Mouse (Mus musculus): ENCODE data around the gene Phc2. TPM values are rescaled to one million over a fixed set of nuclear protein-coding genes. Genes with fewer than 3 reads are reported as not detected.
A peak's percentile ranks its signal among the peaks of the same experiment; 100 is the strongest.

The Phc2 gene
- total RNA-seq, 2 experiments from 2014 or later: 17.6 to 22.9 TPM

DNA sequence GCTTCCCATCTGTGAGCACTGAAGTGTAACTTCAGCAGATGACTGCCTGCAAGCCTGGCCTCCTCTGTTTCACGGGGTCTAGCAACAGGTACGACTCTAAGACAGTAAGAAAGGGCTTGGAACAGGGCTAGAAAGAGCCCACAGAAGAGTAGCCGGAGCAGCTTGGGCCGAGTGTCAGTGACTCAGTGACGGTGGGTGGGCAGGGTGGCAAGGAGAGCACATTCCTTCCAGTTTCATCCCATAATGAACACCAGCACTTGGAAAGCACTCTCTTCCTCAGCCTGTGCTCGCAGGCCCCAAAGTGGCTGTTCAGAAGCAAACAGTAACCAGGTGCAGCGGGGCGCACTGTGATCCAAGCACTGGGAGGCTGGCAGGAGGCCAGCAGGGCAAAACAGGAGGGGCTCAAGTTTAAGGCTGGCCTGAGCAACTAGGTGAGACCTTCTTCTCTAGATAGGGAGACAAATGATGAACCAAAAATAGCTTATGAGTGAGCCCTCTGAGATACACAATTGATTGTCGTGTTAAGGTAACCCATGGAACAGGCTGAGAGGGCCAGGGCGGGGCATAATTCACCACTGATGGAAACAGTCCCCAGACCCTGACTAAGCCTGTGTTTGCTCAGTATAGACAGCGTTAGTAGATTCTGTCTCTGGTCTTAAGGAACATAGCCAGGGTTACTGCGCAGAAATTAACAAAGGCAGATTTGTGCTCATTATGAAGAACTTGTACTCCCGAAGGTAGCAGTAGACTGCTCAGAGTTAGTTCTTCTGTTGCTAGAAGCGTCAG lies 83.5 kb downstream of the Phc2 start:
- no peak for DNase-seq (ENCODE audit: low spot score)

- no peak for DNase-seq (ENCODE audit: low spot score)
These were observed 86.4 kb downstream of the Phc2 start for GRCm38 (mm10) chr4:128740878-128741277.

DNA sequence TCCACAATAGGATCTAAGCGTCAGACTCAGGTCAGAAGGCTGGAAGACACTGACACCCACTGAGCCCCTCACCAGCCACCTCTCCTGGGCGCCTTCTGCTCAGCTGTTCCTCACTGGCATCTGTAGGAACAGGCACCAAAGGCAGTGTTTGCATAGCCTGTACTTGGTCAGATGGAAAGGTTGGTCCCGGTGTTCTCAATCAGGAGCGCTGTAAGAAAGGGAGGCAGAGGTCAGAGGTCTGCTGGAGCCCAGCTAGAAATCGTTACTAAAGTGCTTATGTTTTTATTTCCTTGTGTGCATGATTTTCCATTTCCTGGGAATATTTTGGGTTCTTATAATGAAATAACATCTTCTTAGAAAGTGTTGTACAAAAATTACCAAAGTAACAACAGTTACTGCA lies 87.4 kb downstream of the Phc2 start:
- DNase-seq (ENCODE audit: low spot score): no peak

- DNase-seq (ENCODE audit: low spot score): no peak
These were observed 88.0 kb downstream of the Phc2 start for GRCm38 (mm10) chr4:128742379-128742970.

DNA sequence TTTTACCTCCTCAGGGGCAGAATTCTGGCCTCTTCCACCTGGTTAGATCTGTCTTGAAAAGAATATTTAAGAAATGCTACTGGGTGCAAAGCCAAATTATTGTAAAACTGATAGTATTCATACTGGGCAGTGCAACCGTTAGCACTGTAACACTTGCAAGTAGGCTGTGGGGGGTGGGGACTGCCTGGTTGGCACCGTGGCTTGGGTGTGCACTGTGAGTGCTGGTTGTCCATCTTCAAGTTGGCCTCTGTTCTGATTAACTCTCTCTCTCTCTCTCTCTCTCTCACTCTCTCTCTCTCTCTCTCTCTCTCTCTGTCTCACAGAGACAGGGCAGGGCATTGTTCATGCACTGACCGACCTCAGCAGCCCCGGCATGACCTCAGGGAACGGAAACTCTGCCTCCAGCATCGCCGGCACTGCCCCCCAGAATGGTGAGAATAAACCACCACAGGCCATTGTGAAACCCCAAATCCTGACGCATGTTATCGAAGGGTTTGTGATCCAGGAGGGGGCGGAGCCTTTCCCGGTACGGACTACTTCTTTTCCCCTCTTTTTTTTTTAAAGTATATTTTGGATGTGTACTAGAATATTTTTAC lies 88.6 kb downstream of the Phc2 start:
- no peak for DNase-seq (ENCODE audit: low spot score)

GRCm38 (mm10) chr4:128745160-128745559 lies 90.7 kb downstream of the Phc2 start:
- DNase-seq (ENCODE audit: low spot score): no peak

DNA sequence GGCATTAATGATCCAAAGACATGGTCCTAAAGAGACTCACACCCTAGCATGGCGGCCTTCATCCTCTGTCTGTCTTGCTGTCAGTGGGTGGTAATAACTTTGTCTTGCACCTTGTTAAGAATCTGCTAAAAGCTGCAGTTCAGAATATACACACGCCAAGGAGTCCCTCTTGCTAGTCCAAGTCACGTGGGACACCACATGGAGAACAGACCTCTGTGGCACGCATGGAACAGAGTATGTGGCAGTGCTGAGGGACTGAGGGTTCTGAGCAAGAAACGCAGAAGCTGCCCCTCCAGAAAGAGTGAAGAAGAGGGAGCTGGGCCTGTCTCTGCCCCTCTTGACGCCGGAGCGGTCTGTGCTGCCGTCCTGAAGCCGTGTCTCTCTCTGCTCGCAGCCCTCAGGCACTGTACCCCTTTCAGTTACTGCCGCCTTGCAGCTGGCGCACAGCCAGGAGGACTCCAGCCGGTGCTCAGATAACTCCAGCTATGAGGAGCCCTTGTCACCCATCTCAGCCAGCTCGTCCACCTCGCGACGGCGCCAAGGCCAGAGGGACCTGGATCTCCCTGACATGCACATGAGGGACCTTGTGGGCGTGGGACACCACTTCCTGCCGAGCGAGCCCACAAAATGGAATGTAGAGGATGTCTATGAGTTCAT lies 93.2 kb downstream of the Phc2 start:
- no peak for DNase-seq (ENCODE audit: low spot score)

- DNase-seq (ENCODE audit: low spot score): no peak
These were observed 93.8 kb downstream of the Phc2 start for GRCm38 (mm10) chr4:128748309-128748708.

DNA sequence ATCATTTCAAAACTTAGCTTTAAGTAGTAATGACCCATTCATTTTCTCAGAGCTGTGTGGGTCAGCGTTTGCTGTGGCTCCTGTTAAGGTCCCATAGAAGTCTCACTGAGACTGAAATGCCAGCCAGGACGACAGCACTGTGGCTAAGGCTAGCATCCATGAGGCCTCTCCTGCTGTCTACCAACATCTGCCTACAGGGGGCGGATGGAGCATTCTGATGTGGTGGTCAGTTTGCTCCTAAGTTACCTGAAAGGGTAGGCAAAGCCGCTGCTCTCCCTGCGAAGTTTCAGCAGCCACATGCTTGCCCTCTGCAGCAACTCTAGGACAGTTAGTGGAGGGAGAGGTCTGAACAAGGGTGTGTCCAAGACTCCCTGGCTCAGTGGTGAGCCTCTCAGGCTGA lies 96.5 kb downstream of the Phc2 start:
- no peak for DNase-seq (ENCODE audit: low spot score)

DNA sequence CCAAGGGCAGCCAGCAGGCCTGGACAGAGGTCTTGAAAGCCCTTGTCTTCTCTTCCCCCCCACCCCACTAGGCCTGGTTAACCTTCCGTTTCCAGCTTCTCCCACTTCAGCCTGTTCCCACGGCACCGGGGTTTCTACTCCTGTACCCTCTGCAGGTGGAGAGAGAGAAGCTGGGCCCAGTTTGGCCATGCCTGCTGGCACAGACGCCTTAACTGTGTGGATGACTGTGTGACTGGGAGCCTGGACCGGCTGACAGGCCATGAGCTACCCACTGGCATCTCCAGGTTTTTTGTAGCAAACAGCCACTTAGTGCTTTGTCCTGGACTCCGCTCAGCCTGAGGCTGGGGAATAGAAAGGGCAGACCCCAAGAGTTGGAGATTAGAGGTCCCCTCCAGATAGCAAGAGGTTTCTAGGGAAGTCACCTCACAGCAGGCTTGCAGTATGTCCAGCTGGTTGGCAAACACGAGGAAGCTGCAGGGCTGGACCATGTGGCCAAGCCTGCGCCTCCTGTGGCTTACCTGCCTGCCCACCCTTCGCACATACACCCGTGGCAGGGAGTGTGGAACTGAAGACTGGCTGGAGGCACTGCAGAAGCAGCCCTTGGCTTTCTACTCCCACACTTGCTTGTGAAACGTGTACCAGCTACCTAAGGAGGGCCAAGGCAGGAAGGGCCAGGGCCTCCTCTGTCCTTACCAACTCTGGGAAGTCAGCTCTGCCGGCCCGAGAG lies 97.7 kb downstream of the Phc2 start:
- no peak for DNase-seq (ENCODE audit: low spot score)

GRCm38 (mm10) chr4:128753571-128753970 lies 99.1 kb downstream of the Phc2 start:
- DNase-seq (ENCODE audit: low spot score): no peak

- DNase-seq (ENCODE audit: low spot score): no peak
These were observed 100.6 kb downstream of the Phc2 start, which contains the start of gene A3galt2 for GRCm38 (mm10) chr4:128755064-128755463. Gene A3galt2, plus strand, starts transcription at chr4:128755364.

DNA sequence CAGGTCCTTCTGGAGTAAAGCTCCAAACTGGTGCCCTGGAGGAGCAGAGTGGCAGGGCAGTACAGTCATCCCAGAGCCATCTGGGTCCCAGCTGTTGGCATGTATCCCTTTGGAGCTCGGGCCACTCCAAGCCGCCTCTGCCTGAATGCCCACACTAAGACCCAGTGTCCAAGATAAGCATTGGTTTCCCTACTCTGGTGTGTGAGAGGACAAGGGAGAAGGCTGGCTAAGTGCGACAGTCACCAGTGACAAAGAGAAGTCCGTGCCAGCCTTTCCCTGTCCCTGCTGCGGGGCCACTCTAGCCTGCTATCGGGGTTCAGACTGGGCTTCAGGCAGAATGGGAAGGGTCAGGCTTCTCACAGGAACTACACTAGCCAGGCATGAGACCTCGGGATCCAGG lies 101.4 kb downstream of the Phc2 start:
- no peak for DNase-seq (ENCODE audit: low spot score)

- DNase-seq (ENCODE audit: low spot score): no peak
These were observed 104.7 kb downstream of the Phc2 start for GRCm38 (mm10) chr4:128759214-128759613.

- DNase-seq (ENCODE audit: low spot score): no peak
These were observed 105.5 kb downstream of the Phc2 start for GRCm38 (mm10) chr4:128760029-128760428.

DNA sequence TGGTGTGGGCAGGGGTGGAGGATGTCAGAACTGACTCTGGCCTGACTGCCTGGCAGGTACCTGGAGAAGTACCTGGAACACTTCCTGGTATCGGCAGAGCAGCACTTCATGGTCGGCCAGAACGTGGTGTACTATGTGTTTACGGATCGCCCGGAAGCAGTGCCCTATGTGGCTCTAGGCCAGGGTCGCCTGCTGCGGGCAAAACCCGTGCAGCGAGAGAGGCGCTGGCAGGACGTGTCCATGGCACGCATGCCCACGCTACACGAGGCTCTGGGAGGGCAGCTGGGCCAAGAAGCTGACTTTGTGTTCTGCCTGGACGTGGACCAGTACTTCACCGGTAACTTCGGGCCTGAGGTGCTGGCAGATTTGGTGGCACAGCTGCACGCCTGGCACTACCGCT lies 112.4 kb downstream of the Phc2 start:
- no peak for DNase-seq (ENCODE audit: low spot score)

DNA sequence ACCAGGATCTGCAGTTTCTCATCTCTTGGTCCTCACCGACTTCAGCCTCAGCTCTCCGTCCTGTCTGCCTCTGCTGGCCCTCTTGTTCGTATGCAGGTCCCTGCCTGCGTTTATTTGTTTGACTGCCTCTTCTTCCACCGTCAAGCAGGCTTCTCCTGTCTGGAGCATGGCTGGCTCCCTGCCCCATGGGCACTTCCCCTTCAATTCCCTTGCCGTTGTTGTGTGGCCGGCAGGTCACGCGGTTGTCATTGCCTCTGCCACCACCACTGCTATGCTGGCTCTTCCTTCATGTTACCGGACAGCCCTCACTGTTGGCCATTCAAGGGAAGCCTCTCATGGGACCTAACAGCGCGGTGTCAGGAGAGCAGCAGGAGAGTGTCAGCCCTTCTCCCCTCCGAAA lies 113.6 kb downstream of the Phc2 start:
- no peak for DNase-seq (ENCODE audit: low spot score)

GRCm38 (mm10) chr4:128769569-128770355 lies 115.3 kb downstream of the Phc2 start:
- DNase-seq (ENCODE audit: low spot score): no peak

GRCm38 (mm10) chr4:128770698-128771097 lies 116.2 kb downstream of the Phc2 start:
- DNase-seq (ENCODE audit: low spot score): no peak

DNA sequence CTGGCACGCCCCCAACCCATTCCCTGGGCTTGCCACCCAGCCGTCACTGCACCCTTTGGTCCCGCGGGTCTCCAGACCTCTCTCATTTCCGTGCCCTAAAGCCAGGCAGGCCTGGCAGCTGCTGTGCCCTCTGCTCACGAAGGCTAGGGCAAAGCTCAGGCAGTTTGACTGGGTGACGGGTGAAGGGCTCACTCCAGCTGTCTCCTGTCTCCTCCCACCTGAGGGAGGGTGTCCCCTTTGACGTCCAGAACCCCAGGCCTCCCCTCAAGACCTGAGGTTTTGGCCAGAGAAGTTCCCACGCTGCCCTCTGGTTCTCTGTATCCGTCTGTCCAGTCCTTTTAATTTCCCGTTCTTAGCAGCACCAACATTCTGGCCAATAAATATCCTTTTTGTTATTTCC lies 119.3 kb downstream of the Phc2 start:
- no peak for DNase-seq (ENCODE audit: low spot score)

- peak; percentile 21 for DNase-seq (ENCODE audit: low spot score)
These were observed 120.0 kb downstream of the Phc2 start for GRCm38 (mm10) chr4:128774467-128774866.
